In the genomic region with DNA sequence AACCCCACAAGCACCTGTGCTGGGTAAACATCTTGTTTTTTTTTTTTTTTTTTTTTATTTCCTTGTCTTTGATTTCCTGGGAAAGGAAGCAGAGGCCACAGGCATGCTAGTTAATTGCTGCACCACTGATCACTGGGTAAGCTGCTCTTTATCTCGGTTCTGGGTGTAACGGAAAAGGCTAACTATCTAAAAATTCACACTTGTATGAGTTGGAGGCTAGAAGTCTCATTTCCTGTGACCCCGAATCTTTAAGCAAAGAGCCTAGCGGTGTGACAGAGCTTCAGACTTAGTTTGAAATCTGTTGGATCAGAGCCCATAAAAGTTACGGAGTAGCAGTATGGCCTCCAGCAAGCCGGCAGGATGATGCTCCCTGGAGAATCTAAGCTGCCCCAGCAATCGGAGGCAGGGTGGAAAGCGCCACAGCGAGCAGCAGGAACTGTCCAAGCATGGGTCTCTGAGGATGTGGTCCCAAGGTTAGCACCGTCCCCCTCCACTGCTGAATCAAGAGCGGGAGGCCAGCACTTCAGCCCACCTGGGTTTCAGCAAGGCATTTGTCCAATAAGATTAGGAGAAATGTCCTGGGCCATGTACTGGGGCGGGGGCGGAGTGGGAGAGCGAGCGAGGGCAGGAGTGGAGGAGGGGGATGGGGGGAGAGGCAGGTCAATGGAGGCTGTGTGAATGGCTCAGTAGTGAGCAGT, we compare ENCODE assay signal across 8 mouse cellular contexts. TPM values are rescaled to one million over a fixed set of nuclear protein-coding genes. Genes with fewer than 3 reads are reported as not detected.
DNase-seq lines count a peak whose midpoint lies in the region; ATAC-seq and TF ChIP-seq lines count a peak whose summit lies in the region.

No protein-coding gene starts in this region.

- H3K4me2 ChIP-seq in liver, embryonic 14.5 days (ENCODE audit: low read depth), result peak overlapping the region; percentile 70

- H3K4me3 ChIP-seq in liver, embryonic 14.5 days (ENCODE audit: insufficient read depth in 1 of 2, low read depth in 2 of 2, low read length in 2 of 2), result peak overlapping the region; percentile 42 to 43

- intact Hi-C loops in heart, postnatal 36 days (cut with DNase I), result no loop called here
- intact Hi-C loops in heart, postnatal 14 days (cut with DNase I), result loop anchor here (10.0 kb wide), 1 partner anchor 87 kb away; a partner anchor contains a TSS

- H3K9me3 ChIP-seq in liver, embryonic 14.5 days (ENCODE audit: control insufficient read depth, low read length), result no peaks in the 10 kb centered on the region

- no peak for ATAC-seq in liver, embryonic 14.5 days (ENCODE audit: insufficient read depth)
- no peak for ATAC-seq in inflammation-experienced regulatory T-cells, adult 6 months

- H3K27ac ChIP-seq in liver, embryonic 14.5 days, result peak overlapping the region; percentile 32; the same call in 1 of the 2 replicates

- WGBS in liver, embryonic 14.5 days (ENCODE audit: insufficient replicate concordance), result 7% methylated on average over 15 of the region's 15 CpGs

- no peaks in the 10 kb centered on the region for H3K27me3 ChIP-seq in liver, embryonic 14.5 days (ENCODE audit: control insufficient read depth, insufficient read depth, low read length)

- peak; percentile 38 to 62 for DNase-seq in heart, adult 18-20 months
- DNase-seq in heart, postnatal 36 days, result no peak
- DNase-seq in embryo, embryonic 11 days, result peak; percentile 67
- peak; percentile 20 to 48 for DNase-seq in heart, postnatal 14 days
- DNase-seq in liver, embryonic 14.5 days (ENCODE audit: low read depth in 3 of 3, low spot score in 3 of 3), result no peak
- DNase-seq in urinary bladder, postnatal 10 days (ENCODE audit: low spot score), result no peak
- DNase-seq in left cerebral cortex, adult 11 months (ENCODE audit: low spot score), result no peak

- no peaks in the 10 kb centered on the region for H3K36me3 ChIP-seq in liver, embryonic 14.5 days (replicated peaks; ENCODE audit: control insufficient read depth, insufficient read depth, low read depth)

- TF ChIP-seq CTCF in liver, embryonic 14.5 days (IDR thresholded peaks at IDR 0.05; ENCODE audit: low read depth), result no peak

- peak overlapping the region; percentile 52 for H3K9ac ChIP-seq in liver, embryonic 14.5 days (replicated peaks)

- H3K4me1 ChIP-seq in liver, embryonic 14.5 days (replicated peaks; ENCODE audit: control insufficient read depth in 2 of 2, insufficient read depth in 2 of 2, low read length in 1 of 2), result peaks cover 4 to 6% of the 10 kb centered on the region in 2 experiments

- TF ChIP-seq EP300 in liver, embryonic 14.5 days (IDR thresholded peaks at IDR 0.05; ENCODE audit: low read depth), result no peak

RNA-seq across cellular contexts. Expression of a gene that starts 10.4 kb away (rescaled TPM):
- 10 to 100 TPM; 14.6 to 15.9 TPM for total RNA-seq in heart, adult 18-20 months (2021)
- total RNA-seq in heart, postnatal 36 days (2021), result 10 to 100 TPM; 13.2 to 16.5 TPM
- 10 to 100 TPM; 14.0 to 14.6 TPM for total RNA-seq in heart, postnatal 14 days (2021)
- 9.7 and 11.0 TPM in 2 replicates for polyA plus RNA-seq in liver, embryonic 14.5 days (2012; rRNA removed)
- polyA plus RNA-seq in liver, embryonic 14.5 days (2014; fragmentation: Nextera tagmentation; extraction: Ambion mirVana), result 10.1 and 10.4 TPM in 2 replicates
- polyA plus RNA-seq in inflammation-experienced regulatory T-cells, adult 6 months (2017; shearing (Covaris generic)), result 10 to 100 TPM; 12.8 to 28.2 (median 27.6) TPM

RNA-seq across cellular contexts. Expression of a gene that starts 17.5 kb away (rescaled TPM):
- 10 to 100 TPM; 15.5 to 68.2 TPM for total RNA-seq in heart, adult 18-20 months (2021)
- total RNA-seq in heart, postnatal 36 days (2021), result 1 to 10 TPM; 2.8 to 4.5 TPM
- total RNA-seq in heart, postnatal 14 days (2021), result 1 to 10 TPM; 3.8 to 3.9 TPM
- 1.5 and 3.5 TPM in 2 replicates for polyA plus RNA-seq in liver, embryonic 14.5 days (2012; rRNA removed)
- not detected in 2 replicates for polyA plus RNA-seq in liver, embryonic 14.5 days (2014; fragmentation: Nextera tagmentation; extraction: Ambion mirVana)
- polyA plus RNA-seq in inflammation-experienced regulatory T-cells, adult 6 months (2017; shearing (Covaris generic)), result under 1 TPM; 0.53 to 0.85 (median 0.80) TPM

RNA-seq across cellular contexts. Expression of a gene that starts 27.2 kb away (rescaled TPM):
- under 1 TPM in 1 of 2 experiments, not detected in 1; 0.62 TPM for total RNA-seq in heart, adult 18-20 months (2021)
- total RNA-seq in heart, postnatal 36 days (2021), result not detected
- total RNA-seq in heart, postnatal 14 days (2021), result under 1 TPM in 1 of 2 experiments, not detected in 1; 0.17 TPM
- polyA plus RNA-seq in liver, embryonic 14.5 days (2012; rRNA removed), result 1.0 and 1.6 TPM in 2 replicates
- 2.5 and 2.7 TPM in 2 replicates for polyA plus RNA-seq in liver, embryonic 14.5 days (2014; fragmentation: Nextera tagmentation; extraction: Ambion mirVana)
- polyA plus RNA-seq in inflammation-experienced regulatory T-cells, adult 6 months (2017; shearing (Covaris generic)), result not detected

RNA-seq across cellular contexts. Expression of a gene that starts 28.2 kb away (rescaled TPM):
- not detected for total RNA-seq in heart, adult 18-20 months (2021)
- total RNA-seq in heart, postnatal 36 days (2021), result not detected
- total RNA-seq in heart, postnatal 14 days (2021), result not detected
- polyA plus RNA-seq in liver, embryonic 14.5 days (2012; rRNA removed), result not detected in 2 replicates
- polyA plus RNA-seq in liver, embryonic 14.5 days (2014; fragmentation: Nextera tagmentation; extraction: Ambion mirVana), result not detected in 2 replicates
- polyA plus RNA-seq in inflammation-experienced regulatory T-cells, adult 6 months (2017; shearing (Covaris generic)), result under 1 TPM in 1 of 3 experiments, not detected in 2; 0.94 TPM

RNA-seq across cellular contexts. Expression of a gene that starts 30.5 kb away (rescaled TPM):
- 10 to 100 TPM; 17.5 to 41.5 TPM for total RNA-seq in heart, adult 18-20 months (2021)
- total RNA-seq in heart, postnatal 36 days (2021), result 1 to 10 TPM; 4.2 to 4.6 TPM
- total RNA-seq in heart, postnatal 14 days (2021), result 1 to 10 TPM; 2.3 to 3.3 TPM
- polyA plus RNA-seq in liver, embryonic 14.5 days (2012; rRNA removed), result 0.90 and 2.5 TPM in 2 replicates
- 0.38 and 0.41 TPM in 2 replicates for polyA plus RNA-seq in liver, embryonic 14.5 days (2014; fragmentation: Nextera tagmentation; extraction: Ambion mirVana)
- polyA plus RNA-seq in inflammation-experienced regulatory T-cells, adult 6 months (2017; shearing (Covaris generic)), result 1 to 10 TPM in 2 of 3 experiments, under 1 TPM in 1; 0.74 to 2.3 (median 1.1) TPM

Comparison
In these comparisons a context has a peak if more than half of its experiments do, and no peak if none do; other contexts are left out.
1. DNase-seq: peak in heart, adult 18-20 months (2 of 2), embryo, embryonic 11 days (single experiment) and heart, postnatal 14 days (2 of 2); none in heart, postnatal 36 days (0 of 2), liver, embryonic 14.5 days (0 of 3), urinary bladder, postnatal 10 days (single experiment) and left cerebral cortex, adult 11 months (single experiment).